Mouse (Mus musculus) hindbrain, embryonic 15.5 days (tissue): ENCODE measurements at regions not wholly inside any gene's neighbourhood (a gene's known extent, or its start where the extent isn't known, plus 50 kb on each side); places are given as distances from the start of the nearest gene placed in this dataset.
A peak's percentile ranks its signal among the peaks of the same experiment; 100 is the strongest.

Experiments
- ATAC-seq: fragments of 200-750 bp; cut with Nextera tagmentation; 2 replicates; pipeline ENCODE4 v1.8.0; 2017; ENCODE audit warnings: low read depth, moderate number of reproducible peaks, moderate TSS enrichment; ENCODE audit not compliant: low FRiP score
- H3K27ac ChIP-seq: fragments of 300-500 bp; sonication (generic); replicated peaks from 2 replicates; pipeline ENCODE4 v1.5.1; 2015; ENCODE audit warnings: mild to moderate bottlenecking, inconsistent platforms
- H3K27me3 ChIP-seq: fragments of 300-500 bp; sonication (generic); 2 replicates; pipeline ENCODE4 v1.6.1; 2015; ENCODE audit warnings: control low read depth, inconsistent platforms
- H3K36me3 ChIP-seq: fragments of 300-500 bp; sonication (generic); 2 replicates; pipeline ENCODE4 v1.6.1; 2015; ENCODE audit warnings: control low read depth, inconsistent platforms
- H3K4me1 ChIP-seq: fragments of 300-500 bp; sonication (generic); replicated peaks from 2 replicates; pipeline ENCODE4 v1.6.1; 2015; ENCODE audit warnings: control low read depth, inconsistent platforms
- H3K4me2 ChIP-seq: fragments of 300-500 bp; sonication (generic); 2 replicates; pipeline ENCODE4 v1.6.1; 2015; ENCODE audit warnings: moderate library complexity, mild to moderate bottlenecking, inconsistent platforms
- H3K4me3 ChIP-seq: fragments of 300-500 bp; sonication (generic); 2 replicates; pipeline ENCODE4 v1.5.1; 2015; ENCODE audit warnings: mild to moderate bottlenecking, inconsistent platforms
- H3K9ac ChIP-seq: fragments of 300-500 bp; sonication (generic); 2 replicates; pipeline ENCODE4 v1.6.1; 2015; ENCODE audit warnings: inconsistent platforms
- H3K9me3 ChIP-seq: fragments of 300-500 bp; sonication (generic); 2 replicates; pipeline ENCODE4 v1.6.1; 2016; ENCODE audit warnings: control low read depth, inconsistent platforms
- WGBS: fragments of 180-500 bp; shearing (Covaris S2); methylation state at CpG from one replicate; pipeline ENCODE4 v1.1.7; 2015; 5-methylcytosine and 5-hydroxymethylcytosine counted together

DNA sequence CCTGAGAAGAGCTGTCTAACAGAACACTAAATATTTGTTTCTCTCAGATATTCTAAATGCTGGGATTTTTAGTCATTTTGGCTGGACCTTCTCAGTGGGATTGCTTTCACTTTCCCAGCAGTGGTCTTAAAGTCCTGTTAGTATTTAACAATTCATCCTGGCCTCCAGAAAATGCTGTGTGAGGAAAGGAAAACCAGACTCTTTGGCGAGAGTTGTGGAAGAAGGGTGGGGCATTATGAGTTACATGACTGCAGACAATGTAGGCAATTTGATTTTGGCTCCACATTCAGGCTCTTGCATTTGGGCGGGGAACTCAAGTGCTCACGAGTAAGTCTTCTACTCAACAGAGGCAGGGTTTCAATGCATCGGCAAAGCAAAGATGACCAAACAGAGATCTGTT, 406.1 kb upstream of the Gm765 start:
- Histone ChIP-seq H3K36me3 (no peaks in the 10 kb centered on the region), H3K27ac (no peak overlapping the region), H3K9me3 (no peaks in the 10 kb centered on the region), H3K4me2 (no peak overlapping the region), H3K9ac (no peak overlapping the region), H3K4me1 (no peaks in the 10 kb centered on the region), H3K4me3 (no peak overlapping the region), H3K27me3 (0 out of 2 replicates have a peak, but pooled peaks cover 4% of the 10 kb centered on the region)
- ATAC-seq, result no peak
- 86% methylated on average over 4 of the region's 4 CpGs for WGBS

DNA sequence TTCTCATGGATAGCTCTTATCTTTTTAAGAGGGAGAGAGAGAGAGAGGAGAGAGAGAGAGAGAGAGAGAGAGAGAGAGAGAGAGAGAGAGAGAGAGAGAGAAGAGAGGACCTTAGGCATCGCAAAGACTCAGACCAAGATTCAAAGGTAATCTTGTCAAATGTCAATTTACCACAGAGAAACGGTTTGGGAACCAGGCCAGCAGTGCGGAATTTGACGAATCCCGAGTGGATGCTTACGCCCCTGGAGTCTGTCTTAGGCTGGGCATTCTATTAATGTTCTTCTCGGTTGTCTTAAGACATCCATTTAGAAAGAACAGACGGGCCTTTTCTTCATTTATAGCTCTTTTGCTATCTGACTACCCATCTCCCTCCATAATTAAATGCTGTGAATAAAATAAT, 404.4 kb upstream of the Gm765 start:
- Histone ChIP-seq H3K4me3 (no peak overlapping the region), H3K9ac (no peak overlapping the region), H3K36me3 (no peaks in the 10 kb centered on the region), H3K4me2 (no peak overlapping the region), H3K9me3 (no peaks in the 10 kb centered on the region), H3K27ac (no peak overlapping the region), H3K27me3 (0 out of 2 replicates have a peak, but pooled peaks cover 4% of the 10 kb centered on the region), H3K4me1 (no peaks in the 10 kb centered on the region)
- ATAC-seq, result no peak
- WGBS, result 66% methylated on average over 8 of the region's 8 CpGs

DNA sequence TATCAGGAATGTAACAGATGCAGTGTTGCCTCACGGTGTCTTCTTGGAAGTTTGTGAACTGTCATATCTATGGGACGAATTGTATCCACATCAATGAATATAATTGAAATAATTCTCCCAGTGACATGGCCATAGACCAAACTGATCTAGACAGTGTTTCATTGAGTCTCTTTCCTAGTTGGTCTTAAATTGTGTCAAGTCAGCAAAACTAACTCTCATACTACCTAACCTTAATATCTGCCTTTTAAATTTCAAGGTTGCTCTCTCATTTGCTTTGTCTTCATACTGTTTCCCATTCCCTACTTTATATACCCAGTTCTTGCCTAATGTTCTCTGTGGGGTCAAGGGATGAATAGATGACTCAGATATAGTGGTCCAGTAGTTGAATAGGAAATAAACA, 397.9 kb upstream of the Gm765 start:
- WGBS, result 95% methylated on average over 2 of the region's 2 CpGs

DNA sequence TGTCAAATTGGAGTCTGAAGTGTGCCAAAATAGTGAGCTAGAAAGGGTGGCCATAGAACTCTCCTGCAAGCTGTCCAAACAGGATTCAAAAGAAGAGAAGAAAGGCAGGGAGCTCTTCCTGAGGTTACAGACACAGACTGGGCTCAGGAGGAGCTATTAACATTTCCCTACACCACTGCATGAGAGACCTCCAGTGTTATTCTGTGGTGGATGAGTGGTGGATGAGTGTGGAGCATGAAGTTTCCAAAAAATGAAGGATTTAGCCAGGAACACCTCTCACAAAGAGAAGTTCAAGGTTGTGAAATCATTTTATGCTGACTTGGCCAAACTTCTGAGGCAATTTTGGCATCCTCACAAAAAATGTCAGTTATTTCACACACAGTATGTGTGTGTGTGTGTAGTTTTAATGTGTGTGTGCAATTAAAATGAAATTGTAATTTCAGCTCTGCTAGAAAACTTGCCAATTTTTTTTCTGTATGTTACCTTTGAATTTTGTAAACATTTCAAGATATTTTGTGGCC, 388.5 kb upstream of the Gm765 start:
- Histone ChIP-seq H3K4me2 (no peak overlapping the region), H3K27me3 (no peaks in the 10 kb centered on the region), H3K9ac (no peak overlapping the region), H3K9me3 (no peaks in the 10 kb centered on the region), H3K27ac (no peak overlapping the region), H3K36me3 (no peaks in the 10 kb centered on the region), H3K4me1 (no peaks in the 10 kb centered on the region), H3K4me3 (no peak overlapping the region)
- ATAC-seq, result no peak

More for the DNA sequence above, 397.9 kb upstream of the Gm765 start:
- Histone ChIP-seq H3K4me3 (no peak overlapping the region), H3K4me1 (no peaks in the 10 kb centered on the region), H3K4me2 (no peak overlapping the region), H3K9me3 (no peaks in the 10 kb centered on the region), H3K27me3 (no peaks in the 10 kb centered on the region), H3K36me3 (no peaks in the 10 kb centered on the region), H3K9ac (no peak overlapping the region), H3K27ac (no peak overlapping the region)
- ATAC-seq, result no peak

DNA sequence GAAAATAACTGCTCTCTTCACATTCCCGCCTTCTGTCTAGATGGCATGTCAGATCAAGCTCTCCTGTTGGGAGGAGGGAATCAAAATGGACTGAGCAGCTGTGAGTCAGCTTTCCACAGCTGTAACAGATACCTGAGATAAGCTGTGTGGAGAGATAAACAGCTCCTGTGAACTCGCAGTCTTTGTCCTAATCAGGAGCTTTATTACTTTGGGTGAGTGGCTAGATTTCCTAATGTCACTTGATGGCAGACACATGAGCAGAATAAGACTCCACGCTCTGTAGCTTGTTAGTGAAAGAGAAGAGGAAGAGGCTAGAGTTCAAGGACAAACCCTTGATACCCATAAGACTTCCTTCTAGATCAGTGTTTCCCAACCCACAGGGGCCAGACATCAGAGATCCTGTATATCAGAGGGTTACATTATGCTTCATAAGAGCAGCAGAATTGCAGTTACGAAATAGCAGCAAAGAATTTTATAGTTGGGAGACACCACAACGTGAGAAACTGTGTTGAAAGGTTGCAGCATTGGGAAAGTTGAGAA, 384.1 kb upstream of the Gm765 start:
- Histone ChIP-seq H3K4me3 (no peak overlapping the region), H3K36me3 (no peaks in the 10 kb centered on the region), H3K4me1 (no peaks in the 10 kb centered on the region), H3K9ac (no peak overlapping the region), H3K27me3 (no peaks in the 10 kb centered on the region), H3K4me2 (no peak overlapping the region), H3K9me3 (no peaks in the 10 kb centered on the region), H3K27ac (no peak overlapping the region)
- no peak for ATAC-seq
- 89% methylated on average over 5 of the region's 5 CpGs for whole genome bisulfite sequencing

DNA sequence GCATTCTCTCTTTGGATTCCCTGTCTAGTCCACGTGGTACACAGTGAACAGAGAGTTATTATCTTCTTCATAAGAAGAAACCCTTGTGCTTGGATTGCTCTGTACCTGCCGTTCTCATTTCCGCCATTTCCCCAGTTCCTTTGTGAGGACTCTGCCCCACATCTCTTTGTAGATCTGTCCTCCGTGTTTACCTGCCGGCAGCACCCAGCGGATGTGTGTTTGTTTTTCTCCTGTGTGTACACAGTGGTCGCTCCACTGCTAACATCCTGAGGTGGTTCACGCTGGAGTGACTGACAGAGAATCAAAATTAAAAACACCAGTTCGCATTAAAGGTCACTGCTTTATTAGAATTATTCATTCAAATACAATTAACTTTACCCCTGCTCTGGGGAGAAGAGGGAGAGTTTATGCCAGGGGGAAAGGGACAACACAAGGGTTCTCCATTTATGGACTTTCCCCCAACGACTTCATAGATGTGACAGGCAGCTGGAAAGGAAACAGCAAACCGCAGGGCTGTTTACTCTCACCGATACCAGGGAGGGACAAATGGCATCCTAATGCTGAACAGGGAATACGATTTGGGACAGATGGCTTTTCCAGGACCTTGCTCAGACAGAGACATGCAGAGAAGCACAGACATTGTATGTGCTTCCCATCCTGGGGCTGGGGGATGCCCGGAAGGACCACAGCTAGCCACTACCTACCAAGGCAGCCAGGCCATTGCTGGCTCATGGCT, 362.5 kb upstream of the Gm765 start:
- Histone ChIP-seq H3K9ac (no peak overlapping the region), H3K4me2 (no peak overlapping the region), H3K36me3 (no peaks in the 10 kb centered on the region), H3K9me3 (no peaks in the 10 kb centered on the region), H3K27ac (no peak overlapping the region), H3K4me3 (no peak overlapping the region), H3K27me3 (no peaks in the 10 kb centered on the region), H3K4me1 (no peaks in the 10 kb centered on the region)
- WGBS, result 69% methylated on average over 14 of the region's 14 CpGs
- ATAC-seq, result no peak

DNA sequence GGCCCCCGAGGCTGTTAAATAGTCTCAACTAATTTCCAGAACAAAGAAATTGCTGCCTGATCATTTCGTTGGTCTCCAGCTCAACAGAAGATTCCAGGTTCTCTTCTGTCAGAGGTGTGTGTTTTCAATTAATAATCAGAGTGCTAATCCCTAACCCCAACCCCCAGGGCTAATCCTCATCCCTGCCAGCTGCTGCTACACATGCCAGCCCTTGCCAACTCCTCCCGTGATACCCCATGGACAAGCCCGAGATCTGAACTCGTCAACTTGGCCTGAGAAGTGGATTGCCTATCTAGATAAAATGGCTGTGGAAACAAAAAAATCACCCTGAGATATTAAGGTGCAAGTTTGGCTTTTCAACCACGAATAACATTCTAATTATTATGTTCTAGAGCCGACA, 355.0 kb upstream of the Gm765 start:
- no peak overlapping the region for H3K4me3 ChIP-seq
- WGBS, result 72% methylated on average over 7 of the region's 7 CpGs
- ATAC-seq, result no peak
- H3K27me3 ChIP-seq, result no peaks in the 10 kb centered on the region
- H3K27ac ChIP-seq, result no peak overlapping the region
- no peaks in the 10 kb centered on the region for H3K4me1 ChIP-seq
- no peaks in the 10 kb centered on the region for H3K36me3 ChIP-seq
- H3K9ac ChIP-seq, result no peak overlapping the region
- H3K9me3 ChIP-seq, result no peaks in the 10 kb centered on the region
- H3K4me2 ChIP-seq, result no peak overlapping the region

DNA sequence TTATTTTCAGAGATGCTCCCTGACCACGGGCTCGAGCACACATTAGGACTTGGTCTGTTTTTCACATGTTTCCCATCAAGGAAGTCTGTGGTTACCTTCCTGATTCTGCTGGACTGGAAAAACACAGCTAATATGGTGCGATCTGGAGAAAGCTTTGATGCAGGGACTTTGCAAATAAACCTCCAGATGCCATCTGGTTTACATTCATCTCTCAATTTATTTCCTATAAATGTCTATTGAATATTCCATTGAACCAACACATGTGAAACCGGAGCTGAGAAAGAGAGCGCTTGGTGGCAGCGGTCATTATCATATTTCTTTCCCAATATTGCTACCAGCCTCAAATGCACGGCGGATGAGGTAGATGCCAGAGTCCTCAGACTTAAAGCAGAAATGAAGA, 350.9 kb upstream of the Gm765 start:
- no peak overlapping the region for H3K4me2 ChIP-seq
- no peaks in the 10 kb centered on the region for H3K36me3 ChIP-seq
- H3K27me3 ChIP-seq, result no peaks in the 10 kb centered on the region
- H3K4me1 ChIP-seq, result 0 out of 2 replicates have a peak, but pooled peaks cover 3% of the 10 kb centered on the region
- H3K27ac ChIP-seq, result no peak overlapping the region
- ATAC-seq, result no peak
- H3K4me3 ChIP-seq, result no peak overlapping the region
- WGBS, result 75% methylated on average over 8 of the region's 8 CpGs
- H3K9ac ChIP-seq, result no peak overlapping the region
- H3K9me3 ChIP-seq, result no peaks in the 10 kb centered on the region

DNA sequence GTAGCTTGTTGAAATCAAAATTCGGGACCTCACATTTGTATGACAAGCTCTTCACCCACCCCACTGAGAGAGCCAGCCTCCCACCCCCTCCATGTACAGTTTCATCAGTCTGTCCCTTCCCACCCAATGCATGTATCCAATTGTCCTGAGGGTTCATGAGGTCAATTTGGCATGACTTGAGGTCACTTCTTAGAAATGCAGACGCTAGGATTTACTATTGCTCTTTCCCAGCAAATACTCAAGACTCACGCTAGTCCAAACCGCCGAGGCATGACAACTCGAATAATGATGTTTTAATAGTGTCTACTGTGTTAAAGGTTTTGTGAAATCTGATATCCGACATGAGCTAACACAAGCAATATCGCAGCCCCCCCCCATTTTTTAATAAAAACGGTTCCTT, 347.6 kb upstream of the Gm765 start:
- Histone ChIP-seq H3K4me3 (no peak overlapping the region), H3K4me2 (no peak overlapping the region), H3K27me3 (no peaks in the 10 kb centered on the region), H3K36me3 (no peaks in the 10 kb centered on the region), H3K4me1 (0 out of 2 replicates have a peak, but pooled peaks cover 3% of the 10 kb centered on the region), H3K27ac (no peak overlapping the region), H3K9ac (no peak overlapping the region), H3K9me3 (no peaks in the 10 kb centered on the region)
- 39% methylated on average over 9 of the region's 9 CpGs for WGBS
- no peak for ATAC-seq

DNA sequence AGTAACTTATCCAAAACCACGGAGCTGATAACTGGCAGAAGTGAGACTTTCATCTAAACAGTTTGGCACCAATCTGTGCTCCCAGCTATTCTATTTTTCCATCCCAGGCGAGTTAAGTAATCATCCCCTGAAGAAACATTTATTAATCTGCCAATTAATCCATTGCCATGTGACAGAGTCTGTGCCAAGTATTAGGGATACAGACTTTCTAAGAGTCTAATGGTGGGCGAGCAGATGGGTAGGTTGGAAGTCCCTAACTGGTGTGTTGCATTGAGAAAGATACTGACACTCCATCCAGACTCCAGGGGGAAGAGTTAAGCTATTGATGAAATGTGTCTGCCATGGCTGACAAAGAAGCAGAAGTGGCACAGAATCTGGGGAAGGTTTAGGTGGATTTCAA, 346.8 kb upstream of the Gm765 start:
- Histone ChIP-seq H3K27me3 (no peaks in the 10 kb centered on the region), H3K4me1 (0 out of 2 replicates have a peak, but pooled peaks cover 3% of the 10 kb centered on the region), H3K4me2 (no peak overlapping the region), H3K36me3 (no peaks in the 10 kb centered on the region), H3K9ac (no peak overlapping the region), H3K9me3 (no peaks in the 10 kb centered on the region), H3K4me3 (no peak overlapping the region), H3K27ac (no peak overlapping the region)
- ATAC-seq, result no peak
- WGBS, result 81% methylated on average over 3 of the region's 3 CpGs

DNA sequence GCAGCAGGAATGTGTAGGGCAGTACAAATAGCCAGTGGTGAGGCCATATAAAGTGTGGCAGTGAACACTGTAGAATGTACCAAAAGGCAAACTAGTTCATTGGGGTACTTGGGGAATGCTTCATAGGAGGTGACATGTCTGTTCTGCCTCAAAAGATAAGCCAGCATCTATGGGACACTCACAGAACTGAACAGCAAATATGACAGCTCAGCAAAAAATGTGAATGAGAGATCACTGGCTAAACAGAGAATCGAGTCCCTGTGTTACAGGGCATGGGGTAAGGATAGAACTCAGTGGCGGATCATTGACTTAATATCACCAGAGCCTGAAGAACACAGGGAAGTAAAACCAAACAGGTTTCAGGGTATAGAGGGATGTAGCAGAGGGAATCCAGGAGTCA, 346.1 kb upstream of the Gm765 start:
- Histone ChIP-seq H3K9me3 (no peaks in the 10 kb centered on the region), H3K36me3 (no peaks in the 10 kb centered on the region), H3K9ac (no peak overlapping the region), H3K4me3 (no peak overlapping the region), H3K27ac (no peak overlapping the region), H3K4me1 (0 out of 2 replicates have a peak, but pooled peaks cover 3% of the 10 kb centered on the region), H3K4me2 (no peak overlapping the region), H3K27me3 (no peaks in the 10 kb centered on the region)
- ATAC-seq, result no peak
- 97% methylated on average over 2 of the region's 2 CpGs for WGBS

DNA sequence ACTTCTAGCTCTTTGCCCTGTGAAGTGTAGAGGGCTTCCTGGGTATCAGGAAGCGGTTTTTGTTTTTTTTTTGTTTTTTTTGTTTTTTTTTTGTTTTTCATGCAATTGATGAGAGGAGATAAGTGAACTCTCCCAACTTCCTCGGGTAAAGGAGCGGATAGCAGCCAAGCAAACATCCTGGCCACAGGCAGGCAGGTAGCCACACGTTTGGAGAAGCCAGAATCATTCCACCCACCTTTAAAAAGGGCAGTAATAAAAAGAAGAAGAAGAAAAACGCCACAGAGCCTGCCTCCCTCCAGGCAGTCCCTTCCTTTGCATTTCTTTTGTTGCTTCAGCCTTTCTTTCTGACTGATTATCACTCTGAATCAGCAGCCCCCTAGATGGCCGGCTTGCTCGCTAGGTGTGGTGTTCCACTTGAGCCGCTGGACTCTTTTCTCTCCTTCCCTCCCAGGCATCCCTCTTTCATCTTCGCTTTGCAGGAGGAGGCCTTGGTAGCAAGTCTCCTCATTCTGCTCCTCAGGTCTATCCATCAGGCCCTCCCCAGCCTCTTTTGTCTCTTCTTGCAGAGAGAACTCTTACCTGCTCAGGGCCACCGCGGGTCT, 323.9 kb upstream of the Gm765 start:
- Histone ChIP-seq H3K9me3 (no peaks in the 10 kb centered on the region), H3K27me3 (no peaks in the 10 kb centered on the region), H3K9ac (no peak overlapping the region), H3K4me2 (peak overlapping the region; percentile 26; the same call in 1 of the 2 replicates), H3K4me1 (peaks cover 6% of the 10 kb centered on the region; the same call in 1 of the 2 replicates), H3K27ac (no peak overlapping the region), H3K4me3 (no peak overlapping the region), H3K36me3 (no peaks in the 10 kb centered on the region)
- WGBS, result 12% methylated on average over 11 of the region's 11 CpGs
- no peak for ATAC-seq
